Mouse (Mus musculus): ENCODE measurements around the gene Tmem101. TPM values are rescaled to one million over a fixed set of nuclear protein-coding genes. Genes with fewer than 3 reads are reported as not detected.

Gene Tmem101
- polyA plus RNA-seq, 1 experiment from 2014 or later: 43.1 TPM

- Histone ChIP-seq H3K4me3 (ENCODE audit: low read length) (peak overlapping the region; percentile 34), H3K9ac (replicated peaks; ENCODE audit: low read length) (peak overlapping the region; percentile 55), H3K9me3 (ENCODE audit: low read length) (no peaks in the 10 kb centered on the region), H3K27ac (ENCODE audit: low read length) (no peak overlapping the region), H3K27me3 (ENCODE audit: insufficient read depth, low read length) (peaks cover 3% of the 10 kb centered on the region; the same call in 1 of the 2 replicates), H3K4me1 (ENCODE audit: insufficient read depth, low read length) (peaks cover 10% of the 10 kb centered on the region; the same call in 1 of the 2 replicates), H3K4me2 (replicated peaks; ENCODE audit: low read depth, low read length) (peak overlapping the region; percentile 52), H3K36me3 (ENCODE audit: insufficient read depth, low read length) (no peaks in the 10 kb centered on the region)
- WGBS: 0% methylated on average over 18 of the region's 18 CpGs
- ATAC-seq (ENCODE audit: low FRiP score, low TSS enrichment): no peak
These were observed 17.8 kb downstream of the Tmem101 start for GRCm38 (mm10) chr11:102138447-102138740.

GRCm38 (mm10) chr11:102137625-102138446, 18.4 kb downstream of the Tmem101 start:
- H3K4me3 ChIP-seq (ENCODE audit: low read length): peak overlapping the region; percentile 34
- peaks cover 10% of the 10 kb centered on the region; the same call in 1 of the 2 replicates for H3K4me1 ChIP-seq (ENCODE audit: insufficient read depth, low read length)
- no peak for ATAC-seq (ENCODE audit: low FRiP score, low TSS enrichment)
- H3K9ac ChIP-seq (replicated peaks; ENCODE audit: low read length): peak overlapping the region; percentile 55
- peaks cover 3% of the 10 kb centered on the region; the same call in 1 of the 2 replicates for H3K27me3 ChIP-seq (ENCODE audit: insufficient read depth, low read length)
- WGBS: 47% methylated on average over 13 of the region's 13 CpGs
- no peaks in the 10 kb centered on the region for H3K9me3 ChIP-seq (ENCODE audit: low read length)
- H3K27ac ChIP-seq (ENCODE audit: low read length): no peak overlapping the region
- H3K36me3 ChIP-seq (ENCODE audit: insufficient read depth, low read length): no peaks in the 10 kb centered on the region
- H3K4me2 ChIP-seq (replicated peaks; ENCODE audit: low read depth, low read length): peak overlapping the region; percentile 52

- WGBS: 28% methylated on average over 4 of the region's 4 CpGs
- Histone ChIP-seq H3K36me3 (ENCODE audit: insufficient read depth, low read length) (no peaks in the 10 kb centered on the region), H3K27me3 (ENCODE audit: insufficient read depth, low read length) (peaks cover 3% of the 10 kb centered on the region; the same call in 1 of the 2 replicates), H3K4me1 (ENCODE audit: insufficient read depth, low read length) (peaks cover 8% of the 10 kb centered on the region; the same call in 1 of the 2 replicates), H3K9ac (replicated peaks; ENCODE audit: low read length) (no peak overlapping the region), H3K4me2 (replicated peaks; ENCODE audit: low read depth, low read length) (no peak overlapping the region), H3K27ac (ENCODE audit: low read length) (no peak overlapping the region), H3K4me3 (ENCODE audit: low read length) (no peak overlapping the region), H3K9me3 (ENCODE audit: low read length) (no peaks in the 10 kb centered on the region)
- no peak for ATAC-seq (ENCODE audit: low FRiP score, low TSS enrichment)
These were observed 21.7 kb downstream of the Tmem101 start for GRCm38 (mm10) chr11:102134516-102134915.

GRCm38 (mm10) chr11:102117386-102117785, 38.8 kb downstream of the Tmem101 start:
- no peak overlapping the region for H3K4me2 ChIP-seq (replicated peaks; ENCODE audit: low read depth, low read length)
- ATAC-seq (ENCODE audit: low FRiP score, low TSS enrichment): no peak

GRCm38 (mm10) chr11:102116241-102116640, 40.0 kb downstream of the Tmem101 start:
- Histone ChIP-seq H3K4me1 (ENCODE audit: insufficient read depth, low read length) (no peaks in the 10 kb centered on the region), H3K4me2 (replicated peaks; ENCODE audit: low read depth, low read length) (no peak overlapping the region), H3K27me3 (ENCODE audit: insufficient read depth, low read length) (0 out of 2 replicates have a peak, but pooled peaks cover 3% of the 10 kb centered on the region), H3K36me3 (ENCODE audit: insufficient read depth, low read length) (no peaks in the 10 kb centered on the region), H3K9me3 (ENCODE audit: low read length) (no peaks in the 10 kb centered on the region), H3K27ac (ENCODE audit: low read length) (no peak overlapping the region), H3K4me3 (ENCODE audit: low read length) (no peak overlapping the region), H3K9ac (replicated peaks; ENCODE audit: low read length) (no peak overlapping the region)
- ATAC-seq (ENCODE audit: low FRiP score, low TSS enrichment): no peak
- WGBS: 75% methylated on average over 8 of the region's 8 CpGs

More at GRCm38 (mm10) chr11:102117386-102117785, 38.8 kb downstream of the Tmem101 start:
- no peak overlapping the region for H3K9ac ChIP-seq (replicated peaks; ENCODE audit: low read length)
- WGBS: 76% methylated on average over 6 of the region's 6 CpGs
- no peaks in the 10 kb centered on the region for H3K36me3 ChIP-seq (ENCODE audit: insufficient read depth, low read length)
- H3K9me3 ChIP-seq (ENCODE audit: low read length): no peaks in the 10 kb centered on the region
- H3K4me3 ChIP-seq (ENCODE audit: low read length): no peak overlapping the region
- no peak overlapping the region for H3K27ac ChIP-seq (ENCODE audit: low read length)
- 0 out of 2 replicates have a peak, but pooled peaks cover 3% of the 10 kb centered on the region for H3K27me3 ChIP-seq (ENCODE audit: insufficient read depth, low read length)
- H3K4me1 ChIP-seq (ENCODE audit: insufficient read depth, low read length): no peaks in the 10 kb centered on the region

- Histone ChIP-seq H3K27me3 (ENCODE audit: insufficient read depth, low read length) (peaks cover 30% of the 10 kb centered on the region), H3K9ac (replicated peaks; ENCODE audit: low read length) (no peak overlapping the region), H3K9me3 (ENCODE audit: low read length) (no peaks in the 10 kb centered on the region), H3K27ac (ENCODE audit: low read length) (no peak overlapping the region), H3K36me3 (ENCODE audit: insufficient read depth, low read length) (no peaks in the 10 kb centered on the region), H3K4me1 (ENCODE audit: insufficient read depth, low read length) (no peaks in the 10 kb centered on the region), H3K4me2 (replicated peaks; ENCODE audit: low read depth, low read length) (no peak overlapping the region), H3K4me3 (ENCODE audit: low read length) (no peak overlapping the region)
- 86% methylated on average over 5 of the region's 5 CpGs for WGBS
- no peak for ATAC-seq (ENCODE audit: low FRiP score, low TSS enrichment)
These were observed 44.6 kb downstream of the Tmem101 start for GRCm38 (mm10) chr11:102111576-102111975.

- no peak within 1 kb of the TSS for H3K27ac ChIP-seq (ENCODE audit: low read length)
- no peak for ATAC-seq (ENCODE audit: low FRiP score, low TSS enrichment)
- H3K4me3 ChIP-seq (ENCODE audit: low read length): peak within 1 kb of the TSS; percentile 22
- H3K4me2 ChIP-seq (replicated peaks; ENCODE audit: low read depth, low read length): peak within 1 kb of the TSS; percentile 43
- no peaks in the 10 kb centered on the region for H3K9me3 ChIP-seq (ENCODE audit: low read length)
- no peaks in the 10 kb centered on the region for H3K4me1 ChIP-seq (ENCODE audit: insufficient read depth, low read length)
- H3K36me3 ChIP-seq (ENCODE audit: insufficient read depth, low read length): no peaks in the 10 kb centered on the region
- peaks cover 54% of the 10 kb centered on the region for H3K27me3 ChIP-seq (ENCODE audit: insufficient read depth, low read length)
- 7% methylated on average over 9 of the region's 9 CpGs for WGBS
- no peak within 1 kb of the TSS for H3K9ac ChIP-seq (replicated peaks; ENCODE audit: low read length)
These were observed 48.5 kb downstream of the Tmem101 start, which contains the start of gene Pyy for GRCm38 (mm10) chr11:102107732-102108131. Pyy (minus strand) TSS chr11:102107832.

GRCm38 (mm10) chr11:102106911-102107310, 49.3 kb downstream of the Tmem101 start:
- 1% methylated on average over 21 of the region's 21 CpGs for WGBS
- peak overlapping the region; percentile 43 for H3K4me2 ChIP-seq (replicated peaks; ENCODE audit: low read depth, low read length)
- no peaks in the 10 kb centered on the region for H3K36me3 ChIP-seq (ENCODE audit: insufficient read depth, low read length)
- H3K4me1 ChIP-seq (ENCODE audit: insufficient read depth, low read length): peaks cover 5% of the 10 kb centered on the region
- no peaks in the 10 kb centered on the region for H3K9me3 ChIP-seq (ENCODE audit: low read length)
- 0 out of 2 replicates have a peak, but pooled peaks have one; percentile 31 for ATAC-seq (ENCODE audit: low FRiP score, low TSS enrichment)
- H3K27ac ChIP-seq (ENCODE audit: low read length): no peak overlapping the region
- peaks cover 54% of the 10 kb centered on the region for H3K27me3 ChIP-seq (ENCODE audit: insufficient read depth, low read length)
- peak overlapping the region; percentile 22 for H3K4me3 ChIP-seq (ENCODE audit: low read length)
- H3K9ac ChIP-seq (replicated peaks; ENCODE audit: low read length): no peak overlapping the region
